Mouse (Mus musculus) kidney, embryonic 15.5 days (tissue): ENCODE measurements around the gene Mad1l1. TPM values are rescaled to one million over a fixed set of nuclear protein-coding genes. Genes with fewer than 3 reads are reported as not detected.

ENCODE experiments used
- ATAC-seq: fragments of 200-750 bp; cut with Nextera tagmentation; replicated peaks from 2 replicates; pipeline ENCODE4 v1.8.0; 2017; ENCODE audit warnings: moderate TSS enrichment; ENCODE audit not compliant: low FRiP score
- H3K27ac ChIP-seq: fragments of 300-500 bp; sonication (generic); 2 replicates; pipeline ENCODE4 v1.5.1; 2015; ENCODE audit warnings: mild to moderate bottlenecking, inconsistent platforms
- H3K27me3 ChIP-seq: fragments of 300-500 bp; sonication (generic); 2 replicates; pipeline ENCODE4 v1.6.1; 2015; ENCODE audit warnings: inconsistent platforms
- H3K36me3 ChIP-seq: fragments of 300-500 bp; sonication (generic); 2 replicates; pipeline ENCODE4 v1.6.1; 2015; ENCODE audit warnings: inconsistent platforms
- H3K4me1 ChIP-seq: fragments of 300-500 bp; sonication (generic); 2 replicates; pipeline ENCODE4 v1.6.1; 2015; ENCODE audit warnings: inconsistent platforms
- H3K4me2 ChIP-seq: fragments of 300-500 bp; sonication (generic); 2 replicates; pipeline ENCODE4 v1.6.1; 2015; ENCODE audit warnings: moderate library complexity, mild to moderate bottlenecking, inconsistent platforms
- H3K4me3 ChIP-seq: fragments of 300-500 bp; sonication (generic); replicated peaks from 2 replicates; pipeline ENCODE4 v1.5.1; 2015; ENCODE audit warnings: mild to moderate bottlenecking, inconsistent platforms
- H3K9ac ChIP-seq: fragments of 300-500 bp; sonication (generic); 2 replicates; pipeline ENCODE4 v1.6.1; 2015; ENCODE audit warnings: mild to moderate bottlenecking, inconsistent platforms
- H3K9me3 ChIP-seq: fragments of 300-500 bp; sonication (generic); replicated peaks from 2 replicates; pipeline ENCODE4 v1.6.1; 2016; ENCODE audit warnings: inconsistent platforms
- WGBS: fragments of 180-500 bp; shearing (Covaris S2); methylation state at CpG from one replicate; pipeline ENCODE4 v1.1.7; 2015; ENCODE audit warnings: mixed read lengths; 5-methylcytosine and 5-hydroxymethylcytosine counted together
- polyA plus RNA-seq: library from polyadenylated mRNA; unstranded; fragments of >200 nt; fragmentation: Nextera tagmentation; extraction: Ambion mirVana; gene quantifications from 2 replicates; pipeline ENCODE4 v1.2.1, GENCODE M21; 2015

Mad1l1 gene
- polyA plus RNA-seq, 1 experiment from 2014 or later = 53.0 TPM

DNA sequence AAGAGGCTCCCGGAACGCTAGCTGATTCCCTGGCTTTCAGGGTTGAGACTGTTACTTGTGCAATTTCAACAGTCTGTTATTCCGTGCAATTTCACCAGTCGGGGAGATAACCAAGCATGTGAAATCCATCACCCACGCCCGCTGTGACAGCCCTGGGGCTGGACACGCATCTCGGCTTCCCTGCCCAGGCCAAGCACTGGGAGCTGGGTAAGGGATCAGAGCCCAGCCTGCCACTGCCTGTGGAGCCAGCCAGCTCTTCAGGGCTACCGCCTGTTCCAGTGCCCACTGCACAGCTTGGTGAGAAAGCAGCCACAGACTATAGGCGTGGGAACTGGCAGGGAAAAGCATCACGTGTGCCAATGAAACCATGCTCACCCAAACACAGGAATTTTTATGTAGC, 229.8 kb downstream of the Mad1l1 start:
- no peak overlapping the region for H3K4me2 ChIP-seq
- no peaks in the 10 kb centered on the region for H3K9me3 ChIP-seq
- peaks cover 17% of the 10 kb centered on the region for H3K36me3 ChIP-seq
- no peaks in the 10 kb centered on the region for H3K27me3 ChIP-seq
- no peak overlapping the region for H3K9ac ChIP-seq
- no peak overlapping the region for H3K4me3 ChIP-seq
- H3K4me1 ChIP-seq = no peaks in the 10 kb centered on the region
- H3K27ac ChIP-seq = no peak overlapping the region
- ATAC-seq = no peak
- 62% methylated on average over 11 of the region's 11 CpGs for WGBS

DNA sequence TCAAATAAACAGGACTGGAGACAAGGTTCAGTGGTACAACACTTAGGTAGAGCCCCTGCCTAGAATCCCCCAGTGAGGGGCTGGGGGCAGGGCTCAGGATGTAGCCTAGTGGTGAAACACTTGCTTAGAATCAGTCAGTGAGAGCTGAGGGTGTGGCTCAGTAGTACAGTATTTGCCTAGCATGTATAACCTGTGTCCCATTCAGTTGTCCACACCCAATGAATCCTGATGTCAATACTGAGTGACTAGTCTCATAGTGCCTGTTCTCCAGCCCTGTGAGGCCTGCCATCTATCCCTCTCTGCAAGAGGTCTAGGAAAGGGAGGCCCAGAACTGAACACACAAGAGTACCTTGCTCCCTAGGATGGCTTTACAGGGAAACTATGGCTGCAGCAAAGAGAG, 232.1 kb downstream of the Mad1l1 start:
- no peak overlapping the region for H3K27ac ChIP-seq
- peaks cover 17% of the 10 kb centered on the region for H3K36me3 ChIP-seq
- H3K4me3 ChIP-seq = no peak overlapping the region
- H3K9me3 ChIP-seq = no peaks in the 10 kb centered on the region
- no peaks in the 10 kb centered on the region for H3K27me3 ChIP-seq
- ATAC-seq = no peak
- H3K4me2 ChIP-seq = no peak overlapping the region
- H3K4me1 ChIP-seq = no peaks in the 10 kb centered on the region
- H3K9ac ChIP-seq = no peak overlapping the region

DNA sequence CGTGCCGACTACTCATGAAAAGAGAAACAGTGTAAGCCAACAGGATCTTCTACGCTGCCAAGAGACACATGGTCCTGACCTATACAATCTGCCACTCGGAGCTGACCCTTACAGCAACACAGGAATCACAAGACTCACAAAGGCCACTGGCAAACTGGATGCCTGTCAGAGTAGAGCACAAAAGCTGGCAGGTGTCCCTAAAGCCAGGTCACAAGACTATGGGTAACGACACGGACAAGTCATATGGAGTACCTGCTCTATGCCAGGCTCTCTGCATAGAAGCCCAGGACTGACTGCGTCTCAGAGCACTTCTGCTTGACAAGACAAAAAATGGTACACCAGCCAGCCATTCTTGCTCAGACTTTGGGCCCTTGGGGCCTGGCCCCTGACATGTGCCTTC, 234.1 kb downstream of the Mad1l1 start:
- no peaks in the 10 kb centered on the region for H3K27me3 ChIP-seq
- no peak overlapping the region for H3K4me2 ChIP-seq
- peaks cover 10% of the 10 kb centered on the region for H3K4me1 ChIP-seq
- no peaks in the 10 kb centered on the region for H3K9me3 ChIP-seq
- peaks cover 17% of the 10 kb centered on the region for H3K36me3 ChIP-seq
- H3K27ac ChIP-seq = no peak overlapping the region
- no peak for ATAC-seq
- no peak overlapping the region for H3K9ac ChIP-seq
- WGBS = 95% methylated on average over 7 of the region's 7 CpGs
- H3K4me3 ChIP-seq = no peak overlapping the region

DNA sequence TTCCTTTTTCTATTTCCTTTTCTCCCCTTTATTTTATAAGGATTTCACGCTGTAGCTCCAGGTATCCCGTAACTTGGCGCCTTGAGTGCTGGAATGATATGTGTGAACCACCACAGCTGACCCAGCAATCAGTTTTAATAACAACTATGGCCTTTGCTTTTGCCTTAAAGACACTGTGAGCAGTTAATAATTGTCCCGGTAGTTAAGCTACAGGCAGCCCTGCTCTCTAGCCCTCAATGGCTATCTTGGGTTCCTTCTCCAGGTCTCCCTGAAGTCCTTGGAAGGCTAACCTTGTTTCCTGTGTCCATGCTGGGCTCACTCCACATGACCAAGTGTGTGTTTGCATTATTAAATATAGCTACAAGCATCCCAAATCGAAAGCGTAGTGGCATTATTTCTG, 237.0 kb downstream of the Mad1l1 start:
- ATAC-seq = no peak
- H3K27me3 ChIP-seq = no peaks in the 10 kb centered on the region

DNA sequence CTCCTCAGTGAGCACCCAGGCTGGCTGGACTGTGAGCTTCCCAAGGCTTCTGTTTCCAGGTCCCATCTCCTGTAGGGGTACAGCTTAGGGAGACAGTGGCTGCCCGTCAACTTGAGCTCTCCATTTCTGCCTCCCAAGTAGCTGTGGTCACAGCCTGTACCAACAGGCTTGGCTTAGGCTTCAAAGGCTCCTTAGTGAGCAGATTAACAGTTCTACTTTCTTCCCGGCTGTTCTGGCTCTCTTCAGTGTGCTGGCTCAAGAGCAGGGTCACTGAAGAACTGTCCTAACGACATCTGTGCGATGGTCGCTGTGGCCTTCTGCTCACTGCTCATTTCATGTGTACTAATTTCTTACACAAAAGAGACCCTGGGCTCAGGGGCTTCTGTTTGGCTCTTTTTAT, 237.4 kb downstream of the Mad1l1 start:
- no peaks in the 10 kb centered on the region for H3K9me3 ChIP-seq
- H3K9ac ChIP-seq = no peak overlapping the region
- no peak for ATAC-seq
- peaks cover 13% of the 10 kb centered on the region for H3K4me1 ChIP-seq
- no peak overlapping the region for H3K4me2 ChIP-seq
- 81% methylated on average over 5 of the region's 5 CpGs for WGBS
- H3K36me3 ChIP-seq = peaks cover 23% of the 10 kb centered on the region
- no peaks in the 10 kb centered on the region for H3K27me3 ChIP-seq
- H3K4me3 ChIP-seq = no peak overlapping the region
- no peak overlapping the region for H3K27ac ChIP-seq

More for the DNA sequence above, 237.0 kb downstream of the Mad1l1 start:
- 88% methylated on average over 6 of the region's 6 CpGs for WGBS
- Histone ChIP-seq H3K9ac (no peak overlapping the region), H3K9me3 (no peaks in the 10 kb centered on the region), H3K36me3 (peaks cover 23% of the 10 kb centered on the region), H3K4me2 (no peak overlapping the region), H3K27ac (no peak overlapping the region), H3K4me1 (peaks cover 13% of the 10 kb centered on the region), H3K4me3 (no peak overlapping the region)

DNA sequence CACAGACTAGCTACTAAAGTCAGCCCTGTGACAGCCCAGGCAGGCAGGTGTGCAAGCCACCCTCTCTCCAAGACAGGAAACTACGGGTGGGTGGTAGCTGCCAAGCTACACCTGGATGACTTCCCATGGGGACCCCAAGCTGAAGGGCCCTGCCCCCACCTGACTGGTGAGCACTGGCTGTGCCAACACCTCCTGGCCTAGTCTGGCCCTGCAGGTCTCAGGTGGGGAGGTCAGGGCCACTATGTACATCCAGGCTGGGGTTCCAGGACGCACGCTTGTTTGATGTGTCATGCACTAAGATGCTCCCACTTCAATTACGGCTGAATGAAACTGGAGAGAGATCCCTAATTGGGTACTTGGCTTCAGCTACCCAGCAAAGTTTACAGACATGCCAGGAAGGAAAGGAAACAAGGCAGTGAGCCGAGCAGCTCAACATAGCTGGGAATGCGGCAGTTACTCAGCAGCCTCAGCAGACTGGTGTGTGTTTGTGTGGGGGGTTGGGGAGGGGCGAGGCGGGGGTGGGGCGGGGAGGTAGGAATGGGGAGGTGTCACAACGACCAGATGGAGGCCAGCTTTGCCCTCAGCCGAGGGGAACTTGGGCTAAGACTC, 239.0 kb downstream of the Mad1l1 start:
- H3K9ac ChIP-seq = no peak overlapping the region
- H3K4me3 ChIP-seq = no peak overlapping the region
- peaks cover 13% of the 10 kb centered on the region for H3K4me1 ChIP-seq
- no peaks in the 10 kb centered on the region for H3K27me3 ChIP-seq
- 0 out of 2 replicates have a peak, but pooled peaks cover 11% of the 10 kb centered on the region for H3K36me3 ChIP-seq
- H3K9me3 ChIP-seq = no peaks in the 10 kb centered on the region
- no peak overlapping the region for H3K4me2 ChIP-seq
- 38% methylated on average over 11 of the region's 11 CpGs for WGBS
- no peak overlapping the region for H3K27ac ChIP-seq
- peak; percentile 43; the same call in 1 of the 2 replicates for ATAC-seq

DNA sequence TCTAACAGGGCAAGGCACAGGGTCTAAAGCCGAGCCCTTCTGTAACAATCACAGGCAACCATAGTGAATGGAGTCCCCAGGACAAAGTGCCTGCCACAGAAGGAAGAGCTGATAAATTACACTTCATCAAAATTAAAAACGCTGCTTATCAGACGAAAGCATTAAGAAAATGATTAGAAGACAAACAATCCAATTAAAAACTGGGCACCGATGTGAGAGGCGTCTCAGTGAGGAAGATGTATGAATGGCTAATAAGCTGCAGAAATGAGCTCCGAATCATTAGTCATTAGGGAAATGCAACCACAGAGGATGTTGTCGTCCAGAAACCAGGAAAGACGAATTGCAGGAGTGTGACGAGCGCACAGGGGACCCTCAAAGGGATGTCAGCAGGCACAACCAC, 240.3 kb downstream of the Mad1l1 start:
- Histone ChIP-seq H3K27me3 (no peaks in the 10 kb centered on the region), H3K9ac (no peak overlapping the region), H3K36me3 (0 out of 2 replicates have a peak, but pooled peaks cover 6% of the 10 kb centered on the region), H3K4me1 (peaks cover 13% of the 10 kb centered on the region), H3K4me3 (no peak overlapping the region), H3K9me3 (no peaks in the 10 kb centered on the region), H3K27ac (no peak overlapping the region), H3K4me2 (no peak overlapping the region)
- ATAC-seq = no peak
- 85% methylated on average over 10 of the region's 10 CpGs for WGBS

DNA sequence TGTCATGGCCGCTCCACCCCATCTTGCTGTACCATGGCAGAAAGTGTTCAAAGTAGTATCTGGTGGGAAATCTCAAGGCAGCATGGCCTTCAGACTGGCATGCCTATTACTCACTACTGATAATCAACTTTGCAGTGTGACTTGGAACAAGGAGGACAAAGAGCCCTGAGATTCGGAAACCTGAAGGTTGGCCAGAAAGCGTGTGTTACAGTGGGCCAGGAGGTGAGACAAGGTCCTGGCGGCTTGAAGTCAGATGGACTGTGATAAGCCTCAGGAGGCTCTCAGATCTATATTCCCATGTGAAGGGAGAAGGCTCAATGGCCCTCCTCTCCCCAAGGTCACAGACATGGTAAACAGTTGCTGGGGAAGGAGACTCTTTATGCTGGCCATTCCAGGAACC, 241.8 kb downstream of the Mad1l1 start:
- no peak overlapping the region for H3K4me2 ChIP-seq
- H3K27me3 ChIP-seq = no peaks in the 10 kb centered on the region
- H3K4me1 ChIP-seq = peaks cover 13% of the 10 kb centered on the region
- WGBS = 89% methylated on average over 4 of the region's 4 CpGs
- no peaks in the 10 kb centered on the region for H3K9me3 ChIP-seq
- H3K27ac ChIP-seq = no peak overlapping the region
- ATAC-seq = no peak
- no peak overlapping the region for H3K4me3 ChIP-seq
- H3K9ac ChIP-seq = no peak overlapping the region
- H3K36me3 ChIP-seq = 0 out of 2 replicates have a peak, but pooled peaks cover 6% of the 10 kb centered on the region

DNA sequence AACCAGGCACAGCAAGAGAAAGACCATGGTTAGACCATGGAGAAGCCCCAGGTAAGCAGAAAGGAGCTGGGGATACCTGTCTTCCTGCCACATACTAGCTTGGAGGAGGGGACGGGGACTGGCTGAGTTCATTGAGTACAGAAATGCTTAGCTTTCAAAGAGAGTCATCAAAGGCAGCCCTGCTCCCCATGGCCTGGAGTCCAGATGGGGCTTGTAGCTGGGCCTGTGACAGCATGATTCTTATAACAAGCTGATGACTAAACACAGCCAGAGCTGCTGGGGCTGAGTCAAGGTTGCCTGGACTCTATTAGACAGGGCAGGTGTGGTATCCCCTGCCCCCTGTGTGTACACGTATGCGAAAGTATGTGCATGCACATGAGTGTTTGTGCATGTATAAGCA, 242.9 kb downstream of the Mad1l1 start:
- no peak overlapping the region for H3K4me3 ChIP-seq
- H3K27me3 ChIP-seq = no peaks in the 10 kb centered on the region
- no peak overlapping the region for H3K9ac ChIP-seq
- H3K4me1 ChIP-seq = peaks cover 16% of the 10 kb centered on the region
- no peak for ATAC-seq
- WGBS = 93% methylated on average over 3 of the region's 3 CpGs
- 0 out of 2 replicates have a peak, but pooled peaks cover 6% of the 10 kb centered on the region for H3K36me3 ChIP-seq
- no peak overlapping the region for H3K4me2 ChIP-seq
- no peaks in the 10 kb centered on the region for H3K9me3 ChIP-seq
- H3K27ac ChIP-seq = no peak overlapping the region

DNA sequence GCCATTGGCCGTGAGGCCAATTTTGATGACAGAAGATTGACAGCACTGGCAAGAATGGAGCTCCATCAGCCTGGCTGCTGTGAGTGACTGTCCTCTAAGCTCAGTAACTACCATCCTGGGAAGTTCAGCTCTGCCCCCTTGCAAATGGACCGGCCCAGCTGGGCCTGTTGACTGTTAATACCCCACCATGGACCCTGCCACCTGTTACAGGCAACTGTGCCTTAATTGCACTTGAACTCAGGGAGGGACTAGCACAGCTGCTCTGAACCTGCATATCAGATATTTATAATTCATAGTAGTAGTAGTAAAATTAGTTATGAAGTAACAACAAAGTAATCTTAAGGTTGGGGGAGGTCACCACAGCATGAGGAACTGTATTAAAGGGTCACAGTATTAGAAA, 244.9 kb downstream of the Mad1l1 start:
- H3K9me3 ChIP-seq = no peaks in the 10 kb centered on the region
- no peak for ATAC-seq
- no peak overlapping the region for H3K4me2 ChIP-seq
- 92% methylated on average over 2 of the region's 2 CpGs for WGBS
- H3K9ac ChIP-seq = no peak overlapping the region
- H3K36me3 ChIP-seq = 0 out of 2 replicates have a peak, but pooled peaks cover 1% of the 10 kb centered on the region
- no peak overlapping the region for H3K27ac ChIP-seq
- no peak overlapping the region for H3K4me3 ChIP-seq
- H3K27me3 ChIP-seq = no peaks in the 10 kb centered on the region
- peaks cover 5% of the 10 kb centered on the region; the same call in 1 of the 2 replicates for H3K4me1 ChIP-seq

DNA sequence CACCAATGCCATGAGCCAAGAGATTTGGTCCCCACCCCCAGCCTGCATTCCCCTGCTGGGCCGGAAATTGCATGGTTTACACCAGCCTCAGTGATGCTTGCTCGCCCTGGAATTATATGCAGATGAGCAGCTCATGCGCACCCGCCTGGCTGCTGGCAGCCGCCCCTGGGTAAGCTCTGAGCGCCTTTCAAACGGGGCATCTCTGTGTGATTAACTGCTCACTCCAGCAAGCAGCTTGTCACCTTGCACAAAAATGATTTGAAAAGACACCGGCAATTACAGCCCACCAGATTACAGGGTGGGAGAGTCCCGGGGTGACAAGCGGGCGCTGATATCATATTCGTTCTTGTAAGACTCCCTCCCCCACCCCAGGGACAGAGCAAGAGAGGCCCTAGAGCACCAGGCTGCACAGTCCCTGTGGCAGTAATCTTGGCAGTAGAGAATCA, 247.7 kb downstream of the Mad1l1 start:
- ATAC-seq = no peak
- Histone ChIP-seq H3K9me3 (no peaks in the 10 kb centered on the region), H3K4me1 (peaks cover 5% of the 10 kb centered on the region; the same call in 1 of the 2 replicates), H3K9ac (no peak overlapping the region), H3K36me3 (no peaks in the 10 kb centered on the region), H3K4me2 (no peak overlapping the region), H3K4me3 (no peak overlapping the region), H3K27me3 (no peaks in the 10 kb centered on the region), H3K27ac (no peak overlapping the region)
- WGBS = 44% methylated on average over 12 of the region's 12 CpGs

DNA sequence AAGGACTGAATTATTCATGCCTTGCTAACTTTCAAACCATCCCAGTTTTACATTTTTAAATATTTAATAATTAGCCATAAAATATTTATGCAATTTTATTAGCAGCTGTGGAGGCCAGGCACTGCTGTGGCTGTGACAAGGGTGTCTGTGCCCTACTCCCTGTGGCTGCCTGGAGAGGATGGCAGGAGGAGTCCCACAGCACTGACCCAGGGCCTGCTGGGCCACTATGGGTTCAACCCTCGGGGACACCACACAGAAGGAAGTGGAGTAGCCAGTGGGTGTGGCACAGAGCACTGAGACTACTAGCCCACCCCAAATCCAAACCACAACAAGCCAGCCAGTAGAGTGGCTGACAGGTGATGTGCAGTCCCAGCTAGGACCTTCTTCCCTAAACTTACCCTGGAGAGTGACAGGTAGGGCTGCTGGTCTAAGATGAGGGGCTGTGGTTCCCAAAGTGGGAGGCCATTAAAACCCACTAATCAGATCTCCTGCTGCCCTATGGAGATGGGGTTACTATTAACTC, 248.1 kb downstream of the Mad1l1 start:
- Histone ChIP-seq H3K4me3 (no peak overlapping the region), H3K4me2 (no peak overlapping the region), H3K4me1 (peaks cover 9% of the 10 kb centered on the region), H3K36me3 (no peaks in the 10 kb centered on the region), H3K9me3 (no peaks in the 10 kb centered on the region), H3K9ac (no peak overlapping the region), H3K27ac (no peak overlapping the region), H3K27me3 (no peaks in the 10 kb centered on the region)
- WGBS = 25% methylated on average over 1 of the region's 1 CpGs
- ATAC-seq = no peak

DNA sequence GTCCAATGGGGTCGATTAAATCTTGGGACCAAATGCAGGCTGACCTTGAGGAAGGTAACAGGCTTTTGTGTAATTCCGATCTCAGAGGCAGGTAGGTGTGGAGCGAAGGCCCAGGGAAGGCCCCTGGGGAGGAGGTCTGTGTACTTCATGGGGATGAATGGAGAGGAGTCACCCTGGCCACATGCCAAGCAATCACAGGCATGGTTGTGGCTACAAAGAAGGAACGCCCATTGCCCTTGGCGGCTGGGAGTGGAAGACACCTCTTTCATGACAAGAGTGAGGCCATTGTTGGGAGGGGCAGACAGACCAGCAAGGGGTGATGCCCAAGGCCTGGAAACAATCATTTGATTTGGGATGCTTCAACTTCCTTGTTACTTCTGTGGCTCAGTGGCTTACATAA, 252.8 kb downstream of the Mad1l1 start:
- Histone ChIP-seq H3K36me3 (peaks cover 14% of the 10 kb centered on the region), H3K4me1 (peaks cover 28% of the 10 kb centered on the region), H3K27ac (no peak overlapping the region), H3K9ac (no peak overlapping the region), H3K4me3 (no peak overlapping the region), H3K27me3 (no peaks in the 10 kb centered on the region), H3K4me2 (no peak overlapping the region), H3K9me3 (no peaks in the 10 kb centered on the region)
- 80% methylated on average over 5 of the region's 5 CpGs for WGBS
- no peak for ATAC-seq
